Mouse (Mus musculus): Measurements from ENCODE around the gene Ctsf. TPM values are rescaled to one million over a fixed set of nuclear protein-coding genes. Genes with fewer than 3 reads are reported as not detected.

Gene Ctsf
- total RNA-seq, 2 experiments from 2014 or later = 6.8 to 11.5 TPM

GRCm38 (mm10) chr19:4908107-4908506 is 53.2 kb downstream of the Ctsf start:
- ATAC-seq (replicated peaks; ENCODE audit: poor library complexity) = peak; percentile 68

GRCm38 (mm10) chr19:4909376-4909775 is 54.4 kb downstream of the Ctsf start:
- ATAC-seq (replicated peaks; ENCODE audit: poor library complexity) = no peak

Other genes with a start within 250 kb of the Ctsf start
- 0.95 and 1.3 TPM in 2 replicates for gene Lrfn4, start 239.5 kb upstream of the Ctsf start, total RNA-seq (2015)
- gene Lrfn4, start 239.5 kb upstream of the Ctsf start, total RNA-seq (2017) = 2.9 and 3.3 TPM in 2 replicates
- 25.7 and 26.5 TPM in 2 replicates for gene Rce1, start 229.5 kb upstream of the Ctsf start, total RNA-seq (2015)
- gene Rce1, start 229.5 kb upstream of the Ctsf start, total RNA-seq (2017) = 14.0 and 24.6 TPM in 2 replicates
- not detected in 2 replicates for gene Gm960, start 156.5 kb upstream of the Ctsf start, total RNA-seq (2015)
- not detected in 2 replicates for gene Gm960, start 156.5 kb upstream of the Ctsf start, total RNA-seq (2017)
- gene Sptbn2, start 144.0 kb upstream of the Ctsf start, total RNA-seq (2015) = not detected in 2 replicates
- gene Sptbn2, start 144.0 kb upstream of the Ctsf start, total RNA-seq (2017) = not detected in 2 replicates
- 8.5 and 12.3 TPM in 2 replicates for gene Rbm4b, start 98.6 kb upstream of the Ctsf start, total RNA-seq (2015)
- 11.3 and 12.2 TPM in 2 replicates for gene Rbm4b, start 98.6 kb upstream of the Ctsf start, total RNA-seq (2017)
- 34.2 and 37.0 TPM in 2 replicates for gene Rbm4, start 61.2 kb upstream of the Ctsf start, total RNA-seq (2015)
- gene Rbm4, start 61.2 kb upstream of the Ctsf start, total RNA-seq (2017) = 57.1 and 89.5 TPM in 2 replicates
- 23.2 and 23.5 TPM in 2 replicates for gene Gm21992, start 43.5 kb upstream of the Ctsf start, total RNA-seq (2015)
- gene Gm21992, start 43.5 kb upstream of the Ctsf start, total RNA-seq (2017) = 18.2 and 35.5 TPM in 2 replicates
- 42.7 and 45.9 TPM in 2 replicates for gene Rbm14, start 43.5 kb upstream of the Ctsf start, total RNA-seq (2015)
- gene Rbm14, start 43.5 kb upstream of the Ctsf start, total RNA-seq (2017) = 18.9 and 20.8 TPM in 2 replicates
- 30.0 and 30.6 TPM in 2 replicates for gene Ccs, start 15.8 kb upstream of the Ctsf start, total RNA-seq (2015)
- 31.9 and 32.3 TPM in 2 replicates for gene Ccs, start 15.8 kb upstream of the Ctsf start, total RNA-seq (2017)
- not detected in 2 replicates for gene Ccdc87, start 15.8 kb upstream of the Ctsf start, total RNA-seq (2015)
- gene Ccdc87, start 15.8 kb upstream of the Ctsf start, total RNA-seq (2017) = not detected in 2 replicates
- 0.20 TPM in 1 of 2 replicates, not detected in the other for gene Actn3, start 22.8 kb downstream of the Ctsf start, total RNA-seq (2015)
- gene Actn3, start 22.8 kb downstream of the Ctsf start, total RNA-seq (2017) = not detected in 2 replicates
- gene Zdhhc24, start 23.5 kb downstream of the Ctsf start, total RNA-seq (2015) = 6.8 TPM in 2 replicates
- gene Zdhhc24, start 23.5 kb downstream of the Ctsf start, total RNA-seq (2017) = 3.6 and 6.8 TPM in 2 replicates
- 0.59 and 0.88 TPM in 2 replicates for gene Bbs1, start 51.5 kb downstream of the Ctsf start, total RNA-seq (2015)
- gene Bbs1, start 51.5 kb downstream of the Ctsf start, total RNA-seq (2017) = 2.2 and 3.2 TPM in 2 replicates
- gene Dpp3, start 73.2 kb downstream of the Ctsf start, total RNA-seq (2015) = 29.5 and 31.6 TPM in 2 replicates
- gene Dpp3, start 73.2 kb downstream of the Ctsf start, total RNA-seq (2017) = 46.3 and 47.9 TPM in 2 replicates
- not detected in 2 replicates for gene Peli3, start 88.0 kb downstream of the Ctsf start, total RNA-seq (2015)
- gene Peli3, start 88.0 kb downstream of the Ctsf start, total RNA-seq (2017) = not detected in 2 replicates
- gene Mrpl11, start 107.0 kb downstream of the Ctsf start, total RNA-seq (2015) = 32.3 and 32.4 TPM in 2 replicates
- 51.6 and 63.6 TPM in 2 replicates for gene Mrpl11, start 107.0 kb downstream of the Ctsf start, total RNA-seq (2017)
- gene Npas4, start 135.2 kb downstream of the Ctsf start, total RNA-seq (2015) = not detected in 2 replicates
- gene Npas4, start 135.2 kb downstream of the Ctsf start, total RNA-seq (2017) = not detected in 2 replicates
- gene Slc29a2, start 168.7 kb downstream of the Ctsf start, total RNA-seq (2015) = 3.6 and 5.2 TPM in 2 replicates
- 1.1 and 2.9 TPM in 2 replicates for gene Slc29a2, start 168.7 kb downstream of the Ctsf start, total RNA-seq (2017)
- 0.99 TPM in 1 of 2 replicates, not detected in the other for gene B4gat1, start 183.7 kb downstream of the Ctsf start, total RNA-seq (2015)
- gene B4gat1, start 183.7 kb downstream of the Ctsf start, total RNA-seq (2017) = 0.75 TPM in 1 of 2 replicates, not detected in the other
- gene AC124502.3, start 183.8 kb downstream of the Ctsf start, total RNA-seq (2015) = 6.1 and 6.4 TPM in 2 replicates
- gene AC124502.3, start 183.8 kb downstream of the Ctsf start, total RNA-seq (2017) = 8.0 and 8.2 TPM in 2 replicates
- gene Brms1, start 186.2 kb downstream of the Ctsf start, total RNA-seq (2015) = 12.8 and 19.7 TPM in 2 replicates
- gene Brms1, start 186.2 kb downstream of the Ctsf start, total RNA-seq (2017) = 36.6 and 39.8 TPM in 2 replicates
- gene Rin1, start 195.4 kb downstream of the Ctsf start, total RNA-seq (2015) = 0.17 and 0.22 TPM in 2 replicates
- gene Rin1, start 195.4 kb downstream of the Ctsf start, total RNA-seq (2017) = 0.12 and 0.47 TPM in 2 replicates
- 0.20 and 0.30 TPM in 2 replicates for gene Cd248, start 212.9 kb downstream of the Ctsf start, total RNA-seq (2015)
- 0.20 and 0.25 TPM in 2 replicates for gene Cd248, start 212.9 kb downstream of the Ctsf start, total RNA-seq (2017)
- 0.02 TPM in 1 of 2 replicates, not detected in the other for gene Tmem151a, start 230.4 kb downstream of the Ctsf start, total RNA-seq (2015)
- gene Tmem151a, start 230.4 kb downstream of the Ctsf start, total RNA-seq (2017) = not detected in 2 replicates
- 44.2 and 45.3 TPM in 2 replicates for gene Yif1a, start 233.4 kb downstream of the Ctsf start, total RNA-seq (2015)
- 9.1 and 12.3 TPM in 2 replicates for gene Yif1a, start 233.4 kb downstream of the Ctsf start, total RNA-seq (2017)
- gene Cnih2, start 243.4 kb downstream of the Ctsf start, total RNA-seq (2015) = 0.17 and 0.66 TPM in 2 replicates
- gene Cnih2, start 243.4 kb downstream of the Ctsf start, total RNA-seq (2017) = not detected in 2 replicates

Data from megakaryocyte progenitor cell, adult 5-6 weeks (primary cell).